Mouse (Mus musculus) kidney, adult 2 months (tissue): ENCODE measurements around the gene Spocd1. TPM values are rescaled to one million over a fixed set of nuclear protein-coding genes. Genes with fewer than 3 reads are reported as not detected.

ENCODE experiments used
- DNase-seq: peaks from one replicate; pipeline ENCODE4 v3.0.0; 2021
- H3K27ac ChIP-seq: fragments of 200-500 bp; 2 replicates; pipeline ENCODE4 v1.5.1; 2012; ENCODE audit warnings: low read depth, low read length, control low read depth, inconsistent platforms; ENCODE audit not compliant: insufficient read depth
- H3K27me3 ChIP-seq: fragments of 200-500 bp; replicated peaks from 2 replicates; pipeline ENCODE4 v1.6.1; 2012; ENCODE audit warnings: mild to moderate bottlenecking, moderate library complexity, low read length, inconsistent platforms; ENCODE audit not compliant: control insufficient read depth, insufficient read depth
- H3K36me3 ChIP-seq: fragments of 200-500 bp; 2 replicates; pipeline ENCODE4 v1.6.1; 2012; ENCODE audit warnings: mild to moderate bottlenecking, moderate library complexity, low read length, inconsistent platforms; ENCODE audit not compliant: control insufficient read depth, insufficient read depth
- H3K4me1 ChIP-seq: fragments of 200-500 bp; 2 replicates; pipeline ENCODE4 v1.6.1; 2011; ENCODE audit warnings: low read length; ENCODE audit not compliant: control insufficient read depth, insufficient read depth
- H3K4me3 ChIP-seq: fragments of 200-500 bp; 2 replicates; pipeline ENCODE4 v1.5.1; 2011; ENCODE audit warnings: mild to moderate bottlenecking, low read depth, low read length, control low read depth; ENCODE audit not compliant: insufficient read depth
- CTCF ChIP-seq: fragments of 200-500 bp; conservative IDR thresholded peaks from 2 replicates; pipeline ENCODE4 v1.5.1; 2011; ENCODE audit warnings: low read depth, mild to moderate bottlenecking, control low read depth, low read length, moderate library complexity, mixed read lengths; ENCODE audit not compliant: insufficient read depth, insufficient read length
- POLR2A ChIP-seq: fragments of 200-500 bp; IDR thresholded peaks from one replicate; pipeline ENCODE4 v1.6.1; 2011; ENCODE audit warnings: low read depth, low read length, control low read depth
- WGBS: fragments of 180-500 bp; shearing (Covaris S2); methylation state at CpG from one replicate; pipeline ENCODE4 v1.1.7; 2018; 5-methylcytosine and 5-hydroxymethylcytosine counted together
- polyA plus RNA-seq: library from polyadenylated mRNA; depleted of rRNA; stranded (reverse); fragments of >200 nt; gene quantifications from 2 replicates; pipeline ENCODE4 v1.2.3, GENCODE M21; 2012; rRNA removed

The Spocd1 gene
- polyA plus RNA-seq, 1 experiment = not detected

- Histone ChIP-seq H3K4me1 (no peaks in the 10 kb centered on the region), H3K4me3 (no peak overlapping the region), H3K27ac (no peak overlapping the region), H3K27me3 (no peaks in the 10 kb centered on the region), H3K36me3 (no peaks in the 10 kb centered on the region)
- TF ChIP-seq CTCF (no peak), POLR2A (no peak)
- DNase-seq = no peak
- 51% methylated on average over 10 of the region's 10 CpGs for WGBS
Observed at GRCm38 (mm10) chr4:130002157-130002556, 73.1 kb downstream of the Spocd1 start.

DNA sequence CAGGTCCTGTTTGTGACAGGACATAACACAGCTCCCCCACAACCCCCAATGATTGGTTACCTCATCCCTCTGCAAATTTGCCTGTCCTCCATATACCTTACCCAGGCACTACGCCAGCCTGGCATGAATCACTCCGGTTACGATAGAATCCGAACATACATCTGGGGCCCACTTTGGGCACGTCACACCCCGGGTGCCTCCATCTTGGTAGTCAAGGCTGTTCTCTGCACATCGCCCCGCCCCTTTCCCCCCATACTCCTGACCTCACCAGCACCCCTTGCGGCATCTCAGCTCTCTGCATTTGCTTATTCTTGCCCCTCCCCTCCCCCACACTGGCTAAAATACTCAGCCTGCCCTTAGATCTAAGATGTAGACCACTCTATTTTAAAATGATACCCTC lies 76.5 kb downstream of the Spocd1 start:
- no peaks in the 10 kb centered on the region for H3K4me1 ChIP-seq
- H3K36me3 ChIP-seq = no peaks in the 10 kb centered on the region
- no peak overlapping the region for H3K4me3 ChIP-seq
- no peaks in the 10 kb centered on the region for H3K27me3 ChIP-seq
- no peak overlapping the region for H3K27ac ChIP-seq
- DNase-seq = no peak
- WGBS = 71% methylated on average over 9 of the region's 9 CpGs
- TF ChIP-seq POLR2A (no peak), CTCF (no peak)

- Histone ChIP-seq H3K27ac (no peak overlapping the region), H3K4me1 (no peaks in the 10 kb centered on the region), H3K36me3 (no peaks in the 10 kb centered on the region), H3K4me3 (no peak overlapping the region), H3K27me3 (no peaks in the 10 kb centered on the region)
- DNase-seq = no peak
- no peak for TF ChIP-seq CTCF
- no peak for TF ChIP-seq POLR2A
- WGBS = 19% methylated on average over 25 of the region's 25 CpGs
Observed at GRCm38 (mm10) chr4:130006533-130006932, 77.5 kb downstream of the Spocd1 start.

Other genes with a start within 250 kb of the Spocd1 start
- gene Tmem39b, start 232.4 kb upstream of the Spocd1 start, polyA plus RNA-seq = 28.5 and 34.0 TPM in 2 replicates
- gene Khdrbs1, start 186.9 kb upstream of the Spocd1 start, polyA plus RNA-seq = 16.0 TPM in 2 replicates
- gene Ptp4a2, start 118.0 kb upstream of the Spocd1 start, polyA plus RNA-seq = 29.9 and 41.5 TPM in 2 replicates
- gene Adgrb2, start 55.6 kb downstream of the Spocd1 start, polyA plus RNA-seq = 0.66 and 1.3 TPM in 2 replicates
- gene Col16a1, start 118.6 kb downstream of the Spocd1 start, polyA plus RNA-seq = 12.7 and 15.4 TPM in 2 replicates
- 129 and 139 TPM in 2 replicates for gene Pef1, start 173.3 kb downstream of the Spocd1 start, polyA plus RNA-seq
- 0.54 and 0.56 TPM in 2 replicates for gene Hcrtr1, start 210.1 kb downstream of the Spocd1 start, polyA plus RNA-seq
- 118 and 133 TPM in 2 replicates for gene Tinagl1, start 245.9 kb downstream of the Spocd1 start, polyA plus RNA-seq